Mouse (Mus musculus) forebrain, embryonic 15.5 days (tissue): ENCODE data around the gene Tshr. TPM values are rescaled to one million over a fixed set of nuclear protein-coding genes. Genes with fewer than 3 reads are reported as not detected.
"Not testable (repeated sequence)": the region's sequence is repeated elsewhere in the genome, so short reads cannot be mapped to it uniquely, and the experiment has no call there.

Experiments used
- ATAC-seq: fragments of 200-750 bp; cut with Nextera tagmentation; replicated peaks from 2 replicates; pipeline ENCODE4 v1.8.0; 2017; ENCODE audit warnings: mild to moderate bottlenecking, moderate TSS enrichment, moderate library complexity
- H3K27ac ChIP-seq: fragments of 300-500 bp; sonication (generic); replicated peaks from 2 replicates; pipeline ENCODE4 v1.5.1; 2015; ENCODE audit warnings: mild to moderate bottlenecking, inconsistent platforms
- H3K27me3 ChIP-seq: fragments of 300-500 bp; sonication (generic); 2 replicates; pipeline ENCODE4 v1.6.1; 2015; ENCODE audit warnings: inconsistent platforms
- H3K36me3 ChIP-seq: fragments of 300-500 bp; sonication (generic); 2 replicates; pipeline ENCODE4 v1.6.1; 2015; ENCODE audit warnings: mild to moderate bottlenecking, inconsistent platforms
- H3K4me1 ChIP-seq: fragments of 300-500 bp; sonication (generic); 2 replicates; pipeline ENCODE4 v1.6.1; 2015; ENCODE audit warnings: inconsistent platforms
- H3K4me2 ChIP-seq: fragments of 300-500 bp; sonication (generic); replicated peaks from 2 replicates; pipeline ENCODE4 v1.6.1; 2015; ENCODE audit warnings: mild to moderate bottlenecking, inconsistent platforms
- H3K4me3 ChIP-seq: fragments of 300-500 bp; sonication (generic); 2 replicates; pipeline ENCODE4 v1.5.1; 2015; ENCODE audit warnings: mild to moderate bottlenecking, inconsistent platforms
- H3K9ac ChIP-seq: fragments of 300-500 bp; sonication (generic); replicated peaks from 2 replicates; pipeline ENCODE4 v1.6.1; 2015; ENCODE audit warnings: mild to moderate bottlenecking, inconsistent platforms
- H3K9me3 ChIP-seq: fragments of 300-500 bp; sonication (generic); 2 replicates; pipeline ENCODE4 v1.6.1; 2016; ENCODE audit warnings: inconsistent platforms
- WGBS: fragments of 180-500 bp; shearing (Covaris S2); methylation state at CpG from one replicate; pipeline ENCODE4 v1.1.7; 2015; ENCODE audit warnings: mixed read lengths; 5-methylcytosine and 5-hydroxymethylcytosine counted together
- polyA plus RNA-seq: library from polyadenylated mRNA; unstranded; fragments of >200 nt; fragmentation: Nextera tagmentation; extraction: Ambion mirVana; gene quantifications from 2 replicates; pipeline ENCODE4 v1.2.1, GENCODE M21; 2015

The Tshr gene
- polyA plus RNA-seq, 1 experiment from 2014 or later = 1.1 TPM

- H3K9ac ChIP-seq = no peak overlapping the region
- H3K27ac ChIP-seq = no peak overlapping the region
- no peak overlapping the region for H3K4me2 ChIP-seq
- WGBS = 93% methylated on average over 2 of the region's 2 CpGs
- peaks cover 20% of the 10 kb centered on the region for H3K4me1 ChIP-seq
- H3K27me3 ChIP-seq = no peaks in the 10 kb centered on the region
- H3K36me3 ChIP-seq = peaks cover 17% of the 10 kb centered on the region
- H3K4me3 ChIP-seq = no peak overlapping the region
- ATAC-seq = no peak
- no peaks in the 10 kb centered on the region for H3K9me3 ChIP-seq
These were observed 195.3 kb downstream of the Tshr start for GRCm38 (mm10) chr12:91579665-91580064.

- peaks cover 14% of the 10 kb centered on the region for H3K36me3 ChIP-seq
- no peaks in the 10 kb centered on the region for H3K9me3 ChIP-seq
- ATAC-seq = no peak
- H3K27me3 ChIP-seq = no peaks in the 10 kb centered on the region
- H3K9ac ChIP-seq = no peak overlapping the region
- no peak overlapping the region for H3K27ac ChIP-seq
- H3K4me1 ChIP-seq = peaks cover 20% of the 10 kb centered on the region
- H3K4me2 ChIP-seq = no peak overlapping the region
- 96% methylated on average over 6 of the region's 6 CpGs for whole genome bisulfite sequencing
- no peak overlapping the region for H3K4me3 ChIP-seq
These were observed 197.1 kb downstream of the Tshr start for GRCm38 (mm10) chr12:91581204-91582070.

GRCm38 (mm10) chr12:91582362-91583002 is 198.1 kb downstream of the Tshr start:
- Histone ChIP-seq H3K4me3 (no peak overlapping the region), H3K36me3 (peaks cover 14% of the 10 kb centered on the region), H3K27ac (no peak overlapping the region), H3K9me3 (no peaks in the 10 kb centered on the region), H3K4me1 (peaks cover 27% of the 10 kb centered on the region), H3K9ac (no peak overlapping the region), H3K27me3 (no peaks in the 10 kb centered on the region), H3K4me2 (no peak overlapping the region)
- peak; percentile 27; the same call in 1 of the 2 replicates for ATAC-seq
- WGBS = 32% methylated on average over 6 of the region's 6 CpGs

GRCm38 (mm10) chr12:91583409-91583808 is 199.0 kb downstream of the Tshr start:
- WGBS = 15% methylated on average over 6 of the region's 6 CpGs
- Histone ChIP-seq H3K4me1 (peaks cover 29% of the 10 kb centered on the region), H3K27me3 (no peaks in the 10 kb centered on the region), H3K27ac (no peak overlapping the region), H3K9me3 (no peaks in the 10 kb centered on the region), H3K36me3 (peaks cover 10% of the 10 kb centered on the region), H3K4me3 (no peak overlapping the region), H3K4me2 (peak overlapping the region; percentile 21), H3K9ac (0 out of 2 replicates have a peak overlapping the region, but pooled peaks have one; percentile 22)
- no peak for ATAC-seq

GRCm38 (mm10) chr12:91585206-91585605 is 200.8 kb downstream of the Tshr start:
- Histone ChIP-seq H3K27me3 (no peaks in the 10 kb centered on the region), H3K4me2 (no peak overlapping the region), H3K36me3 (peaks cover 10% of the 10 kb centered on the region), H3K9ac (no peak overlapping the region), H3K27ac (no peak overlapping the region), H3K9me3 (no peaks in the 10 kb centered on the region), H3K4me1 (peaks cover 29% of the 10 kb centered on the region), H3K4me3 (no peak overlapping the region)
- no peak for ATAC-seq
- WGBS = 95% methylated on average over 3 of the region's 3 CpGs

GRCm38 (mm10) chr12:91585815-91586214 is 201.5 kb downstream of the Tshr start:
- not testable (repeated sequence) for H3K4me3 ChIP-seq, H3K27me3 ChIP-seq, ATAC-seq, H3K9me3 ChIP-seq, H3K4me2 ChIP-seq, H3K9ac ChIP-seq, H3K27ac ChIP-seq
- Histone ChIP-seq H3K36me3 (peaks cover 10% of the 10 kb centered on the region), H3K4me1 (peaks cover 31% of the 10 kb centered on the region)
- 95% methylated on average over 4 of the region's 4 CpGs for WGBS

- Histone ChIP-seq H3K36me3 (peaks cover 10% of the 10 kb centered on the region), H3K27ac (peak overlapping the region; percentile 100), H3K9ac (peak overlapping the region; percentile 100), H3K4me3 (peak overlapping the region; percentile 97), H3K4me1 (peaks cover 35% of the 10 kb centered on the region), H3K27me3 (no peaks in the 10 kb centered on the region), H3K4me2 (peak overlapping the region; percentile 57), H3K9me3 (no peaks in the 10 kb centered on the region)
- WGBS = 43% methylated on average over 3 of the region's 3 CpGs
- no peak for ATAC-seq
These were observed 202.7 kb downstream of the Tshr start for GRCm38 (mm10) chr12:91587077-91587476.

- ATAC-seq = no peak
- peak overlapping the region; percentile 100 for H3K9ac ChIP-seq
- H3K4me2 ChIP-seq = peak overlapping the region; percentile 57
- H3K36me3 ChIP-seq = peaks cover 10% of the 10 kb centered on the region
- 2% methylated on average over 5 of the region's 5 CpGs for whole genome bisulfite sequencing
- H3K4me1 ChIP-seq = peaks cover 32% of the 10 kb centered on the region
- H3K27ac ChIP-seq = peak overlapping the region; percentile 100
- peak overlapping the region; percentile 97 for H3K4me3 ChIP-seq
- H3K27me3 ChIP-seq = no peaks in the 10 kb centered on the region
- no peaks in the 10 kb centered on the region for H3K9me3 ChIP-seq
These were observed 203.2 kb downstream of the Tshr start for GRCm38 (mm10) chr12:91587491-91588033.

GRCm38 (mm10) chr12:91588176-91588669 is 203.9 kb downstream of the Tshr start:
- Histone ChIP-seq H3K4me1 (peaks cover 25% of the 10 kb centered on the region), H3K4me3 (peak overlapping the region; percentile 97), H3K27ac (peak overlapping the region; percentile 100), H3K9ac (peak overlapping the region; percentile 100), H3K27me3 (no peaks in the 10 kb centered on the region), H3K36me3 (peaks cover 10% of the 10 kb centered on the region), H3K9me3 (no peaks in the 10 kb centered on the region), H3K4me2 (peak overlapping the region; percentile 57)
- under 1% methylated on average over 32 of the region's 32 CpGs for WGBS
- peak; percentile 92 for ATAC-seq

- Histone ChIP-seq H3K4me2 (peak overlapping the region; percentile 57), H3K4me1 (peaks cover 18% of the 10 kb centered on the region), H3K9me3 (no peaks in the 10 kb centered on the region), H3K9ac (peak overlapping the region; percentile 100), H3K27me3 (no peaks in the 10 kb centered on the region), H3K36me3 (peaks cover 10% of the 10 kb centered on the region), H3K27ac (peak overlapping the region; percentile 100), H3K4me3 (peak overlapping the region; percentile 97)
- WGBS = under 1% methylated on average over 59 of the region's 83 CpGs
- no peak for ATAC-seq
These were observed 204.5 kb downstream of the Tshr start for GRCm38 (mm10) chr12:91588670-91589541.

- Histone ChIP-seq H3K27ac (peak overlapping the region; percentile 100), H3K4me1 (peaks cover 16% of the 10 kb centered on the region), H3K9ac (peak overlapping the region; percentile 100), H3K4me2 (0 out of 2 replicates have a peak overlapping the region, but pooled peaks have one; percentile 17), H3K36me3 (peaks cover 10% of the 10 kb centered on the region), H3K4me3 (peak overlapping the region; percentile 97), H3K27me3 (no peaks in the 10 kb centered on the region), H3K9me3 (no peaks in the 10 kb centered on the region)
- ATAC-seq = no peak
- WGBS = 0% methylated on average over 11 of the region's 11 CpGs
These were observed 205.1 kb downstream of the Tshr start for GRCm38 (mm10) chr12:91589542-91589846.
